Mouse (Mus musculus): Measurements from ENCODE around the gene Hist1h1a.
"Not testable (repeated sequence)": the region's sequence is repeated elsewhere in the genome, so short reads cannot be mapped to it uniquely, and the experiment has no call there.

DNA sequence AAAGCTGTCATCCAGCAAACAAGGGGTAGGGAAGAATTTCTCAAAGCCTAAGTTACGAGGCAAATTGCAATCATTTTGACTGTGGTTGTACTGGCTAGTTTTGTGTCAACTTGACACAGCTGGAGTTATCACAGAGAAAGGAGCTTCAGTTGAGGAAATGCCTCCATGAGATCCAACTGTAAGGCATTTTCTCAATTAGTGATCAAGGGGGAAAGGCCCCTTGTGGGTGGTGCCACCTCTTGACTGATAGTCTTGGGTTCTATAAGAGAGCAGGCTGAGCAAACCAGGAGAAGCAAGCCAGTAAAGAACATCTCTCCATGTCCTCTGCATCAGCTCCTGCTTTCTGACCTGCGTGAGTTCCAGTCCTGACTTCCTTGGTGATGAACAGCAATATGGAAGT lies 6.1 kb downstream of the Hist1h1a start, which contains the start of gene Trim38:
- TF ChIP-seq POLR2A (IDR thresholded peaks at IDR 0.05; ENCODE audit: low read depth, low read length); CTCF (IDR thresholded peaks at IDR 0.05; ENCODE audit: extremely low read depth, insufficient read depth, insufficient read length, insufficient replicate concordance): not testable (repeated sequence)
